30 mouse cellular contexts compared by ENCODE assay signal in genomic region chr5:64267279-64267678, GRCm38 (mm10).
DNase-seq lines count a peak whose midpoint lies in the region; ATAC-seq and TF ChIP-seq lines count a peak whose summit lies in the region.
"Had no signal": no experiment of that assay in that cellular context is flagged by ENCODE, and none has a peak within 500 bp of the region (broad histone marks: within the 10 kb centered on the region; RNA-seq: fewer than 3 reads in every experiment).

No protein-coding gene starts in this region.

- peaks cover 15% of the 10 kb centered on the region for H3K4me1 ChIP-seq in kidney, adult 2 months (ENCODE audit: control insufficient read depth, insufficient read depth, low read length)
- 0 out of 2 replicates have a peak, but pooled peaks cover 3% of the 10 kb centered on the region for H3K4me1 ChIP-seq in kidney, postnatal 0 days (replicated peaks; ENCODE audit: insufficient read depth, low read length)

- H3K36me3 ChIP-seq in kidney, adult 2 months (ENCODE audit: control insufficient read depth, insufficient read depth, low read length): no peaks in the 10 kb centered on the region
- H3K36me3 ChIP-seq in kidney, postnatal 0 days (ENCODE audit: insufficient read depth, low read length): peaks cover 6% of the 10 kb centered on the region; the same call in 1 of the 2 replicates
- H3K36me3 ChIP-seq: heart, embryonic 15.5 days had no signal

- no peak for TF ChIP-seq POLR2A in kidney, adult 2 months (IDR thresholded peaks at IDR 0.05; ENCODE audit: low read depth, low read length)

- no peaks in the 10 kb centered on the region for H3K27me3 ChIP-seq in kidney, adult 2 months (replicated peaks; ENCODE audit: control insufficient read depth, insufficient read depth, low read length)
- no peaks in the 10 kb centered on the region for H3K27me3 ChIP-seq in kidney, postnatal 0 days (ENCODE audit: insufficient read depth, low read length)
- H3K27me3 ChIP-seq: CH12.LX; embryonic facial prominence, embryonic 13.5 days; heart, embryonic 12.5 days; heart, embryonic 15.5 days; hindbrain, embryonic 13.5 days; Patski had no signal

- H3K9ac ChIP-seq in kidney, postnatal 0 days (ENCODE audit: low read depth, low read length): no peak overlapping the region
- H3K9ac ChIP-seq: embryonic facial prominence, embryonic 13.5 days; forebrain, postnatal 0 days; heart, embryonic 12.5 days; heart, embryonic 15.5 days; hindbrain, embryonic 13.5 days had no signal

- no peak for DNase-seq in kidney, adult 2 months
- no peak for DNase-seq in kidney, adult 11 months
- DNase-seq in kidney, postnatal 0 days (ENCODE audit: low spot score): no peak
- no peak for DNase-seq in kidney, adult 9 months
- no peak for DNase-seq in cerebellum, postnatal 14 days
- DNase-seq: adrenal gland, postnatal 10 days; adrenal gland, postnatal 36 days; cerebellum, adult 18-20 months; cerebellum, adult 9-10 months; cerebellum, postnatal 25 days; embryo, embryonic 11 days; forebrain, postnatal 0 days; gastrocnemius, adult 2 months; gastrocnemius, postnatal 14 days; heart, adult 18-20 months; heart, postnatal 10 days; heart, postnatal 36 days had no signal

- no peak for TF ChIP-seq CTCF in kidney, adult 2 months (conservative IDR thresholded peaks at IDR 0.05; ENCODE audit: insufficient read depth, insufficient read length, low read depth, low read length)
- no peak for TF ChIP-seq CTCF in kidney, postnatal 0 days (IDR thresholded peaks at IDR 0.05; ENCODE audit: low read depth)

- no peak overlapping the region for H3K4me3 ChIP-seq in kidney, adult 2 months (ENCODE audit: insufficient read depth, low read depth, low read length)
- H3K4me3 ChIP-seq in kidney, postnatal 0 days (replicated peaks; ENCODE audit: low read depth, low read length): no peak overlapping the region
- H3K4me3 ChIP-seq: embryonic facial prominence, embryonic 10.5 days; embryonic facial prominence, embryonic 13.5 days; erythroblast, embryonic 14.5 days; gastrocnemius, adult 2 months; heart, embryonic 12.5 days; heart, embryonic 15.5 days; hindbrain, embryonic 10.5 days; hindbrain, embryonic 13.5 days had no signal

- WGBS in kidney, adult 2 months: 43% methylated on average over 9 of the region's 9 CpGs
- WGBS in kidney, postnatal 0 days: 60% methylated on average over 9 of the region's 9 CpGs

- H3K9me3 ChIP-seq in kidney, postnatal 0 days (replicated peaks; ENCODE audit: low read length): no peaks in the 10 kb centered on the region
- H3K9me3 ChIP-seq: embryonic facial prominence, embryonic 10.5 days; embryonic facial prominence, embryonic 13.5 days; G1E; heart, embryonic 12.5 days; heart, embryonic 15.5 days; hindbrain, embryonic 10.5 days; hindbrain, embryonic 13.5 days had no signal

- no peak for ATAC-seq in kidney, postnatal 0 days (replicated peaks; ENCODE audit: low FRiP score, low read depth)
- ATAC-seq in granulocyte monocyte progenitor cell, adult 5-6 weeks (replicated peaks; ENCODE audit: poor library complexity, severe bottlenecking): peak; percentile 51
- ATAC-seq: forebrain, embryonic 14.5 days; forebrain, postnatal 0 days; hindbrain, embryonic 16.5 days; Patski had no signal

- H3K27ac ChIP-seq in kidney, adult 2 months (ENCODE audit: insufficient read depth, low read depth, low read length): 0 out of 2 replicates have a peak overlapping the region, but pooled peaks have one; percentile 0
- H3K27ac ChIP-seq in kidney, postnatal 0 days: peak overlapping the region; percentile 3; the same call in 1 of the 2 replicates
- H3K27ac ChIP-seq: embryonic facial prominence, embryonic 10.5 days; embryonic facial prominence, embryonic 13.5 days; gastrocnemius, adult 2 months; heart, embryonic 15.5 days; hindbrain, embryonic 10.5 days; hindbrain, embryonic 13.5 days had no signal

- no peak overlapping the region for H3K4me2 ChIP-seq in kidney, postnatal 0 days (ENCODE audit: low read length)
- H3K4me2 ChIP-seq: embryonic facial prominence, embryonic 13.5 days; heart, embryonic 12.5 days; heart, embryonic 15.5 days; hindbrain, embryonic 13.5 days had no signal
